Mouse (Mus musculus) MEL (cell line): ENCODE measurements at regions not wholly inside any gene's neighbourhood (a gene's known extent, or its start where the extent isn't known, plus 50 kb on each side); places are given as distances from the start of the nearest gene placed in this dataset.

Source experiments
- CHD1 ChIP-seq: IDR thresholded peaks from 2 replicates; pipeline ENCODE4 v1.6.1; 2012; ENCODE audit warnings: low read depth, mild to moderate bottlenecking, inconsistent platforms, low read length, improper control_type of control experiment
- CTCF ChIP-seq, 3 experiments: IDR thresholded peaks in 2 of 3; conservative IDR thresholded peaks in 1 of 3; 2 replicates each; pipeline ENCODE4 v1.5.1; 2011 to 2012; ENCODE audit warnings: low read length in 3 of 3, low read depth in 2 of 3, mild to moderate bottlenecking in 2 of 3, improper control_type of control experiment in 1 of 3, inconsistent platforms in 1 of 3, mixed read lengths in 1 of 3, moderate library complexity in 1 of 3; ENCODE audit not compliant: control insufficient read depth in 1 of 3, insufficient read depth in 1 of 3, poor library complexity in 1 of 3, severe bottlenecking in 1 of 3
- EP300 ChIP-seq, 2 experiments: IDR thresholded peaks; 2 replicates each; pipeline ENCODE4 v1.6.1; 2011; ENCODE audit warnings: improper control_type of control experiment in 2 of 2, low read length in 2 of 2, low read depth in 1 of 2, mild to moderate bottlenecking in 1 of 2
- MAX ChIP-seq: IDR thresholded peaks from 2 replicates; pipeline ENCODE4 v1.6.1; 2011; ENCODE audit warnings: low read length, improper control_type of control experiment
- MYC ChIP-seq: IDR thresholded peaks from 2 replicates; pipeline ENCODE4 v1.6.1; 2011; ENCODE audit warnings: low read depth, mild to moderate bottlenecking, low read length, improper control_type of control experiment, moderate library complexity
- POLR2A ChIP-seq, 2 experiments: IDR thresholded peaks; 2 replicates each; pipeline ENCODE4 v1.6.1; 2011 to 2012; ENCODE audit warnings: low read length in 2 of 2, mild to moderate bottlenecking in 2 of 2, control low read depth in 1 of 2, improper control_type of control experiment in 1 of 2, low read depth in 1 of 2, moderate library complexity in 1 of 2; ENCODE audit not compliant: control insufficient read depth in 1 of 2, insufficient read depth in 1 of 2, poor library complexity in 1 of 2
- SMC3 ChIP-seq: IDR thresholded peaks from 2 replicates; pipeline ENCODE4 v1.6.1; 2011; ENCODE audit warnings: low read depth, low read length, improper control_type of control experiment
- USF1 ChIP-seq: IDR thresholded peaks from 2 replicates; pipeline ENCODE4 v1.6.1; 2014; ENCODE audit warnings: low read depth, mild to moderate bottlenecking, inconsistent platforms, low read length, improper control_type of control experiment, moderate library complexity

DNA sequence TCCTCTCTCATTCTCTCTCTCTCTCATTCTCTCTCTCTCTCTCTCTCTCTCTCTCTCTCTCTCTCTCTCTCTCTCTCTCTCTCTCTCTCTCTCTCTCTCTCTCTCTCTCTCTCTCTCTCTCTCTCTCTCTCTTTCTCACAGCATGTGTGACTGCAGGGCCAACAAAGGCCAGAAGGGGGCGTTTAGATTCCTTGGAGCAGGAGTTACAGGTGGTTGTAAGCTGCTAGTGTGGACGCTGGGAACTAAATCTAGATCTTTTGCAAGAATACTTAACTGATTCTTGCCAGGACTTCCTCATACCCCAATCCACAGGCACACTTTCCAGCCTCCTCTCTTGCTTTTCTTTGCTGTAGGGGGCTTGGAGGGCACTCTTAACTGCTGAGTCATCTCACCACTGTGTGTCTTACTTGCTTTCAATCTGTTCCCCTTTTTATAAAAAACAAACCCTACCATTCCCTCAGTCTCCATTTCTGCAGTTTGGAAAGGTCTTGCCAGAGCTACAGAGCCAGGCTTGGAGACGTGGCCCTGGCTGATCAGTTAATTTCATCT is 154.4 kb upstream of the Cxcr4 start:
- TF ChIP-seq POLR2A (IDR thresholded peaks at IDR 0.05; ENCODE audit: control insufficient read depth in 1 of 2, insufficient read depth in 1 of 2, low read depth in 1 of 2, low read length in 2 of 2, poor library complexity in 1 of 2) (no peak), MAX (no peak), MYC (no peak), USF1 (no peak), SMC3 (peak; percentile 21; the same call in 1 of the 2 replicates), CTCF (IDR thresholded peaks at IDR 0.05 in 2 of 3, conservative IDR thresholded peaks at IDR 0.05 in 1 of 3; ENCODE audit: control insufficient read depth in 1 of 3, insufficient read depth in 1 of 3, low read depth in 2 of 3, low read length in 3 of 3, poor library complexity in 1 of 3, severe bottlenecking in 1 of 3) (peak in 2 of 3 experiments; percentile 29 to 30; a peak in 3 of 6 replicates), CHD1 (no peak), EP300 (IDR thresholded peaks at IDR 0.05; ENCODE audit: low read depth in 1 of 2, low read length in 2 of 2) (no peak)
